Mouse (Mus musculus) layer of hippocampus, adult 9-11 months (tissue): Measurements from ENCODE around the gene Pou3f1.
"Not testable (repeated sequence)": the region's sequence is repeated elsewhere in the genome, so short reads cannot be mapped to it uniquely, and the experiment has no call there.

Experiments
- DNase-seq: peaks from one replicate; pipeline ENCODE4 v3.0.0; 2022

Pou3f1 gene

GRCm38 (mm10) chr4:124693135-124693894 lies 36.7 kb downstream of the Pou3f1 start, which contains the start of gene Utp11:
Utp11 (minus strand) TSS chr4:124693600.
- peak; percentile 90 for DNase-seq

- no peak for DNase-seq
Measured at GRCm38 (mm10) chr4:124694572-124694971, 38.0 kb downstream of the Pou3f1 start.

GRCm38 (mm10) chr4:124695786-124696516 lies 39.3 kb downstream of the Pou3f1 start:
- DNase-seq = no peak

GRCm38 (mm10) chr4:124699791-124700190 lies 43.2 kb downstream of the Pou3f1 start:
- no peak for DNase-seq

- DNase-seq = no peak
Measured at GRCm38 (mm10) chr4:124700248-124700971, 43.8 kb downstream of the Pou3f1 start, which contains the start of gene Fhl3. Fhl3 (plus strand) TSS chr4:124700701.

GRCm38 (mm10) chr4:124701052-124701845 lies 44.6 kb downstream of the Pou3f1 start:
- no peak for DNase-seq

GRCm38 (mm10) chr4:124701916-124702315 lies 45.3 kb downstream of the Pou3f1 start:
- no peak for DNase-seq

- no peak for DNase-seq
Measured at GRCm38 (mm10) chr4:124703406-124703805, 46.8 kb downstream of the Pou3f1 start.

- no peak for DNase-seq
Measured at GRCm38 (mm10) chr4:124703881-124704796, 47.5 kb downstream of the Pou3f1 start.

- no peak for DNase-seq
Measured at GRCm38 (mm10) chr4:124704797-124705474, 48.3 kb downstream of the Pou3f1 start.

- DNase-seq = no peak
Measured at GRCm38 (mm10) chr4:124705661-124706269, 49.2 kb downstream of the Pou3f1 start.

- not testable (repeated sequence) for DNase-seq
Measured at GRCm38 (mm10) chr4:124707381-124708199, 51.0 kb downstream of the Pou3f1 start.

GRCm38 (mm10) chr4:124708200-124708517 lies 51.6 kb downstream of the Pou3f1 start:
- DNase-seq = not testable (repeated sequence)

- peak; percentile 75 for DNase-seq
Measured at GRCm38 (mm10) chr4:124708518-124709477, 52.2 kb downstream of the Pou3f1 start.

- DNase-seq = no peak
Measured at GRCm38 (mm10) chr4:124709961-124710446, 53.4 kb downstream of the Pou3f1 start.
